Mouse (Mus musculus): Measurements from ENCODE around the gene Ndufa3. TPM values are rescaled to one million over a fixed set of nuclear protein-coding genes. Genes with fewer than 3 reads are reported as not detected.

Gene Ndufa3
- total RNA-seq (2012; rRNA removed) (177 and 180 TPM in 2 replicates), polyA plus RNA-seq (2012; ENCODE audit: insufficient read depth in 1 of 2, insufficient read length in 2 of 2, low read depth in 1 of 2, low replicate concordance in 2 of 2, missing spikeins in 1 of 2) (100 to 1,000 TPM in 1 of 2 experiments, not detected in 1; 246 TPM)

GRCm38 (mm10) chr7:3617242-3617995, at the start of gene Ndufa3:
Gene Ndufa3, plus strand, starts transcription at chr7:3617373.
- peak; percentile 75 to 88 for TF ChIP-seq POLR2A (IDR thresholded peaks at IDR 0.05; ENCODE audit: control insufficient read depth in 1 of 2, insufficient read depth in 1 of 2, low read depth in 1 of 2, low read length in 2 of 2, poor library complexity in 1 of 2)
- peak; percentile 69 for TF ChIP-seq NELFE (IDR thresholded peaks at IDR 0.05; ENCODE audit: low read depth, low read length)
- no peak for TF ChIP-seq ZNF384 (IDR thresholded peaks at IDR 0.05; ENCODE audit: low read depth, low read length)
- no peak for TF ChIP-seq ETS1 (IDR thresholded peaks at IDR 0.05; ENCODE audit: low read depth, low read length)
- peak; percentile 43 for TF ChIP-seq ELF1 (IDR thresholded peaks at IDR 0.05; ENCODE audit: low read depth, low read length)
- TF ChIP-seq HCFC1 (IDR thresholded peaks at IDR 0.05; ENCODE audit: low read depth, low read length): peak; percentile 99
- no peak for TF ChIP-seq TAL1 (IDR thresholded peaks at IDR 0.05; ENCODE audit: low read length)
- TF ChIP-seq USF1 (IDR thresholded peaks at IDR 0.05; ENCODE audit: low read depth, low read length): no peak
- TF ChIP-seq KAT2A (conservative IDR thresholded peaks at IDR 0.05; ENCODE audit: low read depth, low read length): peak; percentile 96
- peak; percentile 52 for TF ChIP-seq TCF12 (IDR thresholded peaks at IDR 0.05; ENCODE audit: low read depth, low read length)
- peak; percentile 14; the same call in 1 of the 2 replicates for TF ChIP-seq MXI1 (IDR thresholded peaks at IDR 0.05; ENCODE audit: low read depth, low read length)
- TF ChIP-seq MYC (IDR thresholded peaks at IDR 0.05; ENCODE audit: low read depth, low read length): peak; percentile 18; the same call in 1 of the 2 replicates
- peak; percentile 76 for TF ChIP-seq POLR2AphosphoS2 (IDR thresholded peaks at IDR 0.05; ENCODE audit: low read length)
- TF ChIP-seq POLR2AphosphoS5 (IDR thresholded peaks at IDR 0.05; ENCODE audit: borderline replicate concordance, low read depth, low read length): no peak
- no peak for TF ChIP-seq JUND (IDR thresholded peaks at IDR 0.05; ENCODE audit: low read depth, low read length)
- no peak for TF ChIP-seq MAFK (IDR thresholded peaks at IDR 0.05; ENCODE audit: borderline replicate concordance, low read depth, low read length)
- peak; percentile 83 for TF ChIP-seq SIN3A (IDR thresholded peaks at IDR 0.05; ENCODE audit: low read length)
- no peak for TF ChIP-seq E2F4 (IDR thresholded peaks at IDR 0.05; ENCODE audit: borderline replicate concordance, low read depth, low read length)
- no peak for TF ChIP-seq MYB (IDR thresholded peaks at IDR 0.05; ENCODE audit: low read depth, low read length)
- peak; percentile 36; the same call in 1 of the 2 replicates for TF ChIP-seq CHD2 (IDR thresholded peaks at IDR 0.05; ENCODE audit: low read length)
- TF ChIP-seq SMC3 (IDR thresholded peaks at IDR 0.05; ENCODE audit: low read depth, low read length): no peak
- TF ChIP-seq TBP (IDR thresholded peaks at IDR 0.05; ENCODE audit: low read depth, low read length): peak; percentile 79
- TF ChIP-seq CTCF (IDR thresholded peaks at IDR 0.05 in 2 of 3, conservative IDR thresholded peaks at IDR 0.05 in 1 of 3; ENCODE audit: control insufficient read depth in 1 of 3, insufficient read depth in 1 of 3, low read depth in 2 of 3, low read length in 3 of 3, poor library complexity in 1 of 3, severe bottlenecking in 1 of 3): no peak
- peaks cover 2 to 21% of the 10 kb centered on the region in 2 experiments for H3K4me1 ChIP-seq (ENCODE audit: control insufficient read depth in 1 of 2, insufficient read depth in 2 of 2, low read length in 2 of 2)
- H3K9ac ChIP-seq (ENCODE audit: control insufficient read depth, low read depth, low read length, poor library complexity, severe bottlenecking): peak within 1 kb of the TSS; percentile 85
- no peaks in the 10 kb centered on the region for H3K9me3 ChIP-seq (replicated peaks; ENCODE audit: insufficient read depth, low read length)
- peaks cover 7% of the 10 kb centered on the region for H3K79me2 ChIP-seq (ENCODE audit: control insufficient read depth, insufficient read depth, low read length, poor library complexity)
- no peaks in the 10 kb centered on the region for H3K27me3 ChIP-seq (ENCODE audit: control insufficient read depth in 1 of 2, insufficient read depth in 2 of 2, low read length in 2 of 2)
- peak within 1 kb of the TSS; percentile 85 for H3K4me3 ChIP-seq (ENCODE audit: control insufficient read depth in 1 of 2, insufficient read depth in 1 of 2, low read depth in 2 of 2, low read length in 2 of 2)
- peak within 1 kb of the TSS; percentile 65 for H3K27ac ChIP-seq (ENCODE audit: control insufficient read depth, low read depth, low read length)
- DNase-seq (ENCODE audit: low read depth, low spot score): peak; percentile 96
- peaks cover 2 to 9% of the 10 kb centered on the region in 2 experiments; a peak in 3 of 4 replicates for H3K36me3 ChIP-seq (ENCODE audit: control insufficient read depth in 1 of 2, insufficient read depth in 2 of 2, low read length in 2 of 2)
